Mouse (Mus musculus) urinary bladder, postnatal 10 days (tissue): Measurements from ENCODE around the gene Ocln.
"Not testable (repeated sequence)": the region's sequence is repeated elsewhere in the genome, so short reads cannot be mapped to it uniquely, and the experiment has no call there.

Experiments used
- DNase-seq: peaks from one replicate; pipeline ENCODE4 v3.0.0; 2022; ENCODE audit warnings: low spot score

Ocln gene

GRCm38 (mm10) chr13:100543011-100543767 is 9.3 kb downstream of the Ocln start:
- no peak for DNase-seq

DNA sequence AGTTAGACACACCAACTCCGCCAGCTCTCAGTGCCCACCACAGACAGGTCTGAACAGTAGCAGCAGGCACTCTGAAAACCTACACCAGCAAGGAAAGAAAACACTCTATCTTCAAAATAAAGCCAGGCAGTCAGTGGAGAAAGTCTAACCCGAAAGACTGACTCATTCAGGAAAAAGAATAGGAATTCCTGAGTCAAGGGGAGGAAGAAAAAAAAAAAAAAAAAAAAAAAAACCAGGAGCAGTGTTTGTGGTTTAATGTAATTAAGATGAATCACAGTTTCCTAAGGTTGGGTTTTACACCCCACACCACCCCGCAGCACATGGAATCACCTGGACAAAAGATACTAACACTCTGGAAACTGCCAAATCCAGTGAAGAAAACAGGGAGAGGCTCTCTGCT is 16.4 kb downstream of the Ocln start:
- no peak for DNase-seq

DNA sequence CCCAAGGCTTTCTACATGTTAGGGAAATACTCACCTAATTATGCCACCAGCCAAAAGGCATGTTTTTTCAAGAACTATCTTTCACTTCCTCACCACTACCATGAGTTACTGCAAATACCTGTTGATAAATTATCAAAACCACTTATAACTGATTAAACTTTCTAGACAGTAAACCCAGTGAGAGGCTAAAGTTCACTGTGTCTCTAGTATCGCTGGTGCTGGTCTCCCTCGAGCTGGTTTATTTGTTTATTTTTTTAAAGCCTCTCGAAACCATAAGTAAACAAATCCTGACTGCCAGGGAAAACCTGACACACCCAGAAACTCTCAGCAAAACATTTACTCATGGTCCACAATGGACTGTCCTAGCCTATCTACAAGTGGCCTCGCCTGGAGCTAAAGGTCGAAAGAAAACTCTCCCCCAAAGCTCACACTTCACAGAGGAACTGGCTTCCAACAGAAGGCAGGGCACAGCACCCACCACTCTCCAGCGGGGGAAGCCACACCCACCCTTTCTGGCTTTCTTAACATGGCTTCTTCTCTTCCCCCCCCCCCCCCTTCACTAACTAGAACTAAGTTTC is 19.6 kb downstream of the Ocln start:
- DNase-seq, result no peak

- no peak for DNase-seq
Observed at GRCm38 (mm10) chr13:100526649-100527038, 25.9 kb downstream of the Ocln start.

GRCm38 (mm10) chr13:100525935-100526648 is 26.4 kb downstream of the Ocln start:
- DNase-seq, result no peak

DNA sequence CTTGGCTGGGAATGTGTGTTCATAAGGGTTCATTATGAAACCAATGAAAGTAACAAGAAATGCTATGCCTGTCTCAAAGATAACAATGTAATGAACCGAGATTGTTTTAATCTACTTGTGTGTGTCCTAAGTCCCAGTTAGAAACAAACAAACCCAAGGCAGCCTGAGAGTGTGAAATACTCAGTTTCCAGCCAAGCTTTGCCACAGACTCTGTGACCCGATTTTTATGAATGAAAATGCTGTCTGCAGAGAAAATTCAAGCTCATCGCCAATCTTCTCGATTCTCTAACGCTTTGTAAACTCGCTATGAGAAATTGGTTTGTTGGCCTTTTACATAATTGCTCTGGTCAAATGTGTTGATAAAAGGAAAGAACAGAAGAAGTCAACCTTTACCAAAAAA is 27.6 kb downstream of the Ocln start:
- no peak for DNase-seq

- DNase-seq, result no peak
Observed at GRCm38 (mm10) chr13:100523698-100524097, 28.8 kb downstream of the Ocln start.

- DNase-seq, result no peak
Observed at GRCm38 (mm10) chr13:100521724-100522591, 30.6 kb downstream of the Ocln start.

DNA sequence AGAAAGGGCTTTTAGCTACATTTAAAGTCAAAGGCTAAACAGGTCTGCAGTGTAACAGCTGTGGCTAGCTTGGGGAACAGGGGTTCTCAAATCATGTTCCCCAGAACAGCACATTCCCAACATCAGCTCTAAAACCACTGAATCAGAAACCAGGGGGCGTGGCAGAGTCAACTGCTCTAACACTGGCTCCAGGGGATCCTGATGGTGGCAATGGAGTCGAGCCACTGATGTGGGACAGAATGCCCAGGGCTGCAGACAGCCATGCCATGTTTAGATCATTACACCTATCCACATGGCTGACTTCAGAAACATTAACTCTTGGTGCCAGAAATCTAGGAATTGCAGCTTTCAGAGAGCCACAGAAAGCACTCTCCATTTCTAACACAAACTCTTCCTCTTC is 33.4 kb downstream of the Ocln start:
- no peak for DNase-seq

- no peak for DNase-seq
Observed at GRCm38 (mm10) chr13:100518191-100518590, 34.3 kb downstream of the Ocln start.

GRCm38 (mm10) chr13:100517652-100518153 is 34.8 kb downstream of the Ocln start:
- no peak for DNase-seq

- no peak for DNase-seq
Observed at GRCm38 (mm10) chr13:100516213-100517105, 36.1 kb downstream of the Ocln start.

GRCm38 (mm10) chr13:100512792-100513191 is 39.7 kb downstream of the Ocln start:
- no peak for DNase-seq

- no peak for DNase-seq
Observed at GRCm38 (mm10) chr13:100511860-100512364, 40.6 kb downstream of the Ocln start.

GRCm38 (mm10) chr13:100511146-100511859 is 41.2 kb downstream of the Ocln start:
- DNase-seq, result no peak

- DNase-seq, result not testable (repeated sequence)
Observed at GRCm38 (mm10) chr13:100499625-100500024, 52.9 kb downstream of the Ocln start.

GRCm38 (mm10) chr13:100495337-100495736 is 57.2 kb downstream of the Ocln start:
- no peak for DNase-seq

- not testable (repeated sequence) for DNase-seq
Observed at GRCm38 (mm10) chr13:100494370-100494769, 58.1 kb downstream of the Ocln start.

GRCm38 (mm10) chr13:100493313-100493712 is 59.2 kb downstream of the Ocln start:
- DNase-seq, result no peak
